Mouse (Mus musculus) ovary, postnatal 14 days (tissue): ENCODE data around the gene Abca6.
A peak's percentile ranks its signal among the peaks of the same experiment; 100 is the strongest.

Source experiments
- DNase-seq: peaks from one replicate; pipeline ENCODE4 v3.0.0; 2022; ENCODE audit warnings: low spot score

Abca6 gene

GRCm38 (mm10) chr11:110251534-110251933, at the start of gene Abca6:
Abca6 (minus strand) TSS chr11:110251776.
- DNase-seq: peak; percentile 13

GRCm38 (mm10) chr11:110297917-110298533, 46.4 kb upstream of the Abca6 start:
- DNase-seq: no peak

- no peak for DNase-seq
These were observed 39.0 kb upstream of the Abca6 start for GRCm38 (mm10) chr11:110290586-110290985.

- no peak for DNase-seq
These were observed 36.8 kb upstream of the Abca6 start for GRCm38 (mm10) chr11:110288423-110288822.

- DNase-seq: no peak
These were observed 36.1 kb upstream of the Abca6 start for GRCm38 (mm10) chr11:110287694-110288093.

- DNase-seq: no peak
These were observed 34.8 kb upstream of the Abca6 start for GRCm38 (mm10) chr11:110286331-110286730.

GRCm38 (mm10) chr11:110284849-110285248, 33.3 kb upstream of the Abca6 start:
- DNase-seq: no peak

- DNase-seq: no peak
These were observed 32.7 kb upstream of the Abca6 start for GRCm38 (mm10) chr11:110284185-110284787.

- DNase-seq: no peak
These were observed 23.2 kb upstream of the Abca6 start for GRCm38 (mm10) chr11:110274794-110275193.

- peak; percentile 47 for DNase-seq
These were observed 20.2 kb upstream of the Abca6 start for GRCm38 (mm10) chr11:110271745-110272144.

GRCm38 (mm10) chr11:110268244-110268844, 16.8 kb upstream of the Abca6 start:
- DNase-seq: peak; percentile 93

GRCm38 (mm10) chr11:110267232-110267631, 15.7 kb upstream of the Abca6 start:
- DNase-seq: no peak

- DNase-seq: peak; percentile 19
These were observed 15.2 kb upstream of the Abca6 start for GRCm38 (mm10) chr11:110266757-110267156.

- DNase-seq: no peak
These were observed 10.3 kb upstream of the Abca6 start for GRCm38 (mm10) chr11:110261867-110262266.

GRCm38 (mm10) chr11:110257911-110258310, 6.3 kb upstream of the Abca6 start:
- no peak for DNase-seq

- DNase-seq: no peak
These were observed 5.5 kb upstream of the Abca6 start for GRCm38 (mm10) chr11:110257061-110257460.

- DNase-seq: no peak
These were observed 680 bp upstream of the Abca6 start for GRCm38 (mm10) chr11:110252256-110252655.

GRCm38 (mm10) chr11:110244730-110245129, 6.8 kb downstream of the Abca6 start:
- no peak for DNase-seq

GRCm38 (mm10) chr11:110237466-110237865, 14.1 kb downstream of the Abca6 start:
- no peak for DNase-seq

GRCm38 (mm10) chr11:110232975-110233374, 18.6 kb downstream of the Abca6 start:
- DNase-seq: no peak

GRCm38 (mm10) chr11:110217118-110217517, 34.5 kb downstream of the Abca6 start:
- DNase-seq: no peak

- DNase-seq: no peak
These were observed 47.6 kb downstream of the Abca6 start for GRCm38 (mm10) chr11:110203930-110204329.

GRCm38 (mm10) chr11:110198882-110199281, 52.7 kb downstream of the Abca6 start:
- no peak for DNase-seq
